Mouse (Mus musculus) central nervous system, embryonic 18 days (tissue): Measurements from ENCODE around the gene Tor1aip1. TPM values are rescaled to one million over a fixed set of nuclear protein-coding genes. Genes with fewer than 3 reads are reported as not detected.

ENCODE experiments used
- polyA plus RNA-seq: library from polyadenylated mRNA; depleted of rRNA; stranded (reverse); fragments of >200 nt; gene quantifications from 2 replicates; pipeline ENCODE4 v1.2.3, GENCODE M21; 2012; rRNA removed

Tor1aip1 gene
- polyA plus RNA-seq, result 8.9 and 10.1 TPM in 2 replicates

DNA sequence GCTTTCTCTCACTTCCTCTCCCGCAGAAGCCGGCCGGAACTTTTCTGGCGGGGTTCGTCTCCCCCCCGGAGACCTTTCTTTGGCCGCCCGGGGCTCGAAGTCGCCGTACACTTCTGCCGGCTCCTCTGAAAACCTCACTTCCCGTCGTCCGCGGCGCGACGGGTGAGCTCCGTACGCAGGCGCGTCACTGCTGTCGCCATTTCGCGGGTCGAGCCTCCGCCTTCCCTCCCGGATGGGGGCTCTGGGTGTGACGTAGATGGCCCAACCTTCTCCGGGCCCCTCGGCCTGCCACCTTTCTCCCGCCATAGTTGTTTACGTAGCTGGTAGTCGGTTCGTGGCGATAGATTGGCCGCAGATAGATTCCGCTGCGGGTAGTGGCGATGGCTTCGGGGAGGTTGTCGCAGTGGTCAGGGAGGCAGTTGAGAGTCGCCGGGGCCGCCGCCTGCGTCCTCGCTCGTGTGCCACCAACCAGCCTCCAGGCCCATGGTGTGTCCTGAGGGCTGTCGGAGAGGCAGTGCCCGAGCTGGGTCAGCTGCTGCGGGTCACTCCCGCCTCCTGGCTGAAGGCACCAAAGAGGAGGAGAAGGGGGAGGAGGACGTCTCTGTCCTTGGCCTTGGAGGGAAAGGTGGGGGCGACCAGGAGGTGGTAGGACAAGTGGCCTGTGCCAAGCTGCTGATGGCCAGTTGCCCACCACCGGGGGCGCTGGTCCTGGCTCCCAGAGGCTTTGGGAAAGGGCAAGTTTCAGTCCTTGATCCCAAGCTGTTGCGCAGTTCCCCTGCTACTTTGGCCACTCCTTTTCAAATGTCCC lies at the start of gene Tor1aip1:
TSS of gene Tor1aip1 (minus strand) at position 551 of the 808 bp plus-strand sequence.

DNA sequence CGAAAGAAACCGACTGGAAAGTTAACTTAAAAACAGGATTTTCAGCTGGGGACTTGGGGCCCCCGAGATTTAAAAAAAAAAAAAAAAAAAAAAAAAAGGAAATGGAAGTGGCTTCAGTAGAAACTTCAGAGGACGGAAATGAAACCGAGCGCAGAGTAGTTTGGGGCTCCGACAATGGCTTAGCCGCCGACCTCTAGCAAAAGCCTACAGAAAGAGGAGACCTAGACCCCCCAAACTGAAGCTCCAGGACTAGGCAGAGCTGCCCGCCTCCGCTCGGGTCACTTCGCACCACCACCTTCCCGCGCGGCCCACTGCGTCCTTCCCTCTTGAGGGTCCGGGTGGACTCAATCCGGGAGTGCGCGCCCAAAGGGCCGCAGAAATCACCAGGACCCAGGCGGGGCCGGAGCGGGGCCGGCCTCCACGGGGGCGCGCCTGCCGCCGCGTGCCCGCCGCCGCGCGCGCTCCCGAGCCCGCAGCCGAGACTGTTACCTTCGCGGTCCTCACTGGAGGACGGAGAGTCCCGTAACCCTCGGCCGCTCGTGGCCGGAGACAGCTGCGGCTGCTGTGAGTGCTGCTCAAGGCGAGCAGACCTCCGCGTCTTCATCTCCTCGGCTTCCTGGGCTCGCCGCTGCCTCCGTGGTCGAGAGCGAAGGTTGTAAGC lies 881 bp downstream of the Tor1aip1 start, which contains the start of gene Tor1aip2:
TSS of gene Tor1aip2 (plus strand) at position 135 of the 661 bp plus-strand sequence.

DNA sequence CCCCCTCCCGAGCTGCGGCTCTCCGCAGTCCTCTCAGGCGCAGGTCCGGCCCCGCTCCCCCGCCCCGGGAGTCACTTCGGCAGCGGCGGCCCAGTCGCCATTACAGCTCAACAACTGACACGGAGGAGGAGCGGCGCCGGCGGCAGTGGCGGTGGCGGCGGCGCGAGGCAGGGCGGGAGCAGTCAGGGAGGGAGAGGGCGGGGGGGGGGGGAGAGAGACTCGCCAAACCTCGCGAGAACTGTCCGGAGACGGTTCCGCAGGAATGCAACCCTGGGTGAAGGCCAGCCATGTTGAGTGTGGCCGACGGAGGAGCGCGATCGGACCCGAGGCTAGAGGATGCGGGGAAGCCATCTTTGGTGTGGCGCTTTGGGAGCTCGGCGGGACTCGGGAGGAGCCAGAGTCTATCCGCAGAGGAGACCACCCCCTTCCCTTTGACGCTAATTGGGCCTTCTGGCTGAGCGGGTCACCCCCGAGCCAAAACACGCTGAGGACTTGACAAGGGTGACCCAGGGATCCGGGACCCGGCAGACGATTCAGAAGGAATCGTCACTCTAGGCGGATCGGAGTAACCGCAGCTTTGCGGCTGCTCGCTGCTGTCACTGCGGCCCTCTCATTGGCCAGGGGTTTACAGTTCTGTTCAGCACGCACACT lies 63.1 kb downstream of the Tor1aip1 start, which contains the start of gene Cep350:
TSS of gene Cep350 (minus strand) at position 188 of the 651 bp plus-strand sequence.

Other genes starting within 250 kb of the Tor1aip1 start
- 29.9 and 33.8 TPM in 2 replicates for gene Qsox1, start 223.6 kb downstream of the Tor1aip1 start, polyA plus RNA-seq
- 12.1 and 14.3 TPM in 2 replicates for gene Cep350, start 63.2 kb downstream of the Tor1aip1 start, polyA plus RNA-seq
- 46.9 and 52.0 TPM in 2 replicates for gene Tor1aip2, start 1.1 kb downstream of the Tor1aip1 start, polyA plus RNA-seq
- 1.9 and 2.2 TPM in 2 replicates for gene Fam163a, start 168.5 kb upstream of the Tor1aip1 start, polyA plus RNA-seq